In genomic region chr1:110775391-110775790, GRCm38 (mm10) we compare ENCODE assay signal across 16 mouse cellular contexts.
"Had no signal": no experiment of that assay in that cellular context is flagged by ENCODE, and none has a peak within 500 bp of the region (broad histone marks: within the 10 kb centered on the region; RNA-seq: fewer than 3 reads in every experiment).

No protein-coding gene starts in this region.

- H3K9ac ChIP-seq: neural tube, embryonic 13.5 days; neural tube, embryonic 15.5 days; stomach, embryonic 15.5 days had no signal

- H3K27ac ChIP-seq: neural tube, embryonic 13.5 days; neural tube, embryonic 15.5 days; stomach, embryonic 15.5 days; stomach, postnatal 0 days had no signal

- H3K9me3 ChIP-seq: neural tube, embryonic 13.5 days; neural tube, embryonic 15.5 days; stomach, embryonic 15.5 days had no signal

- DNase-seq: retina, postnatal 1 day; right cerebral cortex, adult 18-20 months; right cerebral cortex, postnatal 14 days; right cerebral cortex, postnatal 25 days; right cerebral cortex, postnatal 4 days; spleen, adult 18-20 months; thymus, adult 18-20 months; thymus, adult 2 months; thymus, postnatal 14 days; thymus, postnatal 25 days; thymus, postnatal 36 days; thymus, postnatal 4 days had no signal

- H3K4me3 ChIP-seq: neural tube, embryonic 13.5 days; neural tube, embryonic 15.5 days; stomach, embryonic 15.5 days had no signal

- H3K36me3 ChIP-seq: neural tube, embryonic 13.5 days; neural tube, embryonic 15.5 days; stomach, embryonic 15.5 days had no signal

- H3K4me1 ChIP-seq: neural tube, embryonic 13.5 days; neural tube, embryonic 15.5 days; stomach, embryonic 15.5 days had no signal
